Mouse (Mus musculus) lung, postnatal 25 days (tissue): ENCODE results near the gene Fastkd1.
A peak's percentile ranks its signal among the peaks of the same experiment; 100 is the strongest.
"Not testable (repeated sequence)": the region's sequence is repeated elsewhere in the genome, so short reads cannot be mapped to it uniquely, and the experiment has no call there.

Source experiments
- DNase-seq: peaks from one replicate; pipeline ENCODE4 v3.0.0; 2022; ENCODE audit warnings: low spot score

Fastkd1 gene

DNA sequence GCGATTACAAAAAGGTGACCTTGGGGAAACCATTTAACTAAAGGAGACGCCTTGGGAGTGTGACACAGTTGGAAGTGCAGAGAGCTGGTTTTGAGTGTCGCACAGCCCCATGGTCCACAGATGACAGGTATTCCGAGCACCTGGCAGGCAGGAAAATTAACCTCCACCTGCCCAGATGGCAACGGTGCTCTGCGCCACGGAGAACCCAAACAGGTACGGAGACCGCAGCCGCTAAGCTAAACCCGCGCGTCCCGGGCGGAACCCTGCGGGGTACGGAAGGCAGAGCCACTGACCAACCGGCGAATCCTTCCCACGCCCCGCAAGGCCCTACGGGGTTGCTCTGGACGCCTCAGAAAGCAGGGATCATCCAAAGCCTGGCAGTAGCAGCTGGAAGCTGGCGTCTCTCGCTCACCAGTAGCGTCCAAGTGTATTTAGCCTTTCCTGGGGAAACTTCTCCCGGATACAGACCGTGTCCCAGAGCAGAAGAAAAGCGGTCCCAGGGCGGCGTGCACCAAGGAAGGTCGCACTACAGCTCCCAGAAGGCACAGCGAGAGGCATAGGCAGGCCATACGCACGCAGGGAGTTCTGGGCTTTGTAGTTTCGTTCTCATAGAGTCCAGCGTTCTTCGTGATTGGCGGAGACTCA is at the start of gene Fastkd1:
Gene Fastkd1, minus strand, starts transcription at position 536 of the 645 bp plus-strand sequence.
- DNase-seq: peak; percentile 93

DNA sequence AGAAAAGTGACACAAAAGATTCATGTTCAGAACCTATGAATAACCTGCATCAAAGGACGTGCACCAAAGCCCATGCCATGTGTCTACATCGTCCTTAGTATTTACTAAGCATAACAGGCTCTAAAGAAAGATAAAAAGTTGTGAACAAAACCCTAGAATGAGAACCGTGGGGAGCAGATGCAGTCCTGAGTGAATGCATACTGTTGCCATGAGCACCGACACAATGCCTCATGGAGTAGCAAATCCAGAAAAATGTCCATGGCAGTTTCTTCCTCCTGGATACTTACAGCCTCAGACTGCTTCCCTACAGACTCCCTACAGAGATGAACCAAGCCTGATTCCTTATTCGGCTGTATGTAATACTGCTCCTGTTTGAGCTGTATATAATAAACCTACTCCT is 47.7 kb upstream of the Fastkd1 start:
- DNase-seq: no peak

DNA sequence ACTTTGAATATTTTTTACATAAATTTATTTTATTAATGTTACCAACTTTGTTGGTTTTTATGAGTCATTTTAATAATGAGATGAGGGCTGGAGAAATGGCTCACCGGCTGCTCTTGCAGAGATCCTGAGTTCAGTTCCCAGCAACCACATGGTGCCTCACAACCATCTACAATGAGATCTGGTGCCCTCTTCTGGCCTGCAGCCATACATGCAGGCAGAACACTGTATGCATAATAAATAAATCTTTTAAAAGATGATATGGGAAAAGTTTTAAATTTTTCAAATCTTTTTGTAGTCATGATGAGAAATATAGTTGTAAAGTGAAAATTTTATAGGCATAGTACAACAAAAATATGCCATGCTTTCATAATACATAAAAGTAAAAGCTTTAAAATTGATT is 31.8 kb upstream of the Fastkd1 start:
- DNase-seq: no peak

DNA sequence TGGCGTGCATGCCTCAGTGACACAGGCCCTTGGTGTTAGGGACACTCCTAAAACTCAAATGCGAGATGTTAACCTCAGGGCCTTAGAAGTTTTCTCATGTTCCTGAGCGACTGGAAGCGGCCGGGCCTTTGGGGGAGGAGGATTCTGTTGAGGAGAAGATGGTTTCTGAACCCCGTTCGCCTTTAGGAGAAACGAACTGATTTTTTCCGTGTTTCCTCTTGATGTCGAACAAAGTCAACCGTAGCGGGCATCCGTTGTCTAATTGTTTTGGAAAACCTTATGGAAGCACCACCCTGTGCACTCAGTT is 10.2 kb upstream of the Fastkd1 start:
- DNase-seq: no peak

DNA sequence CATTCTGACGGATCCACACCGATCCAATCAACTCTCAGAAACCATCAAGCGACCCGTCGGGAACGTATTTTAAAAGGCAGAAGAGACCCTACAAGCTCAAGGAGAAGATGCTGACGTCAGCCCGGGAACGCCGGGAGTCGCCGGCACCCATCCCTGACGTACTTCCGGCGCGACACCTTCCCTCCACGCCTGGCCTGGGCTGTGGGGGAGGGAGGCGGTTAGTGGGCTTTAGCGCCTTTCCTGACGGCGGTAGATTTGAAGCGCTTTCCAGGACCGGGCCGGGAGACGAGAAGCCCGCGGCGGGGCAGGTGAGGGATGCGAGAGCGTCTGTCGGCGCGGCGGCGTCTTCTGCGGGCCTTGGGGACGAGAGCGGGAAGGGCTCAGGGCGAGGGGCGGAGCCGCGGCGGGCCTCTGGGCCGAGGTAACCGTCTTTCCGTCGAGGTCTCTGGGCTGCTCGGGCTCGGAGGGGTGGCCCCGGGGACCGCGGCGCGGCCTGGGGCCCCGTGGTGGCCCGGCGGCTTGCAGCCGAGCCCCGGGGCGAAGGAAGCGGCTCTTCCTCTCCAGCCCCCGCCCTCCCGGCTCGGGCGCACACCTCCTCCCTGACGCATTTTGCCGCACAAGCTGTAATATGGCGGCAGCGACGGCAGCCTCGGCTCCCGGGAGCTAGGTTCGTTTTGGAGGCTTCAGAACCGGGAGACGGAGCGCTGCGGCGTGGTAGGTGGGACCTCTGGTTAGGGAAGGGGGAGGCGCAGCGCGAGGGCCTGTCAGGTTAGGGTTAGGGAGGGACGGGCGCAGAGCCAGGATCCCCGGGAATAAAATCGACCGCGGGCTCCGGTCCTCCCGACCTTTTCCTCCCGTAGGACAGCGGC is 9.6 kb upstream of the Fastkd1 start:
- DNase-seq: peak; percentile 92

DNA sequence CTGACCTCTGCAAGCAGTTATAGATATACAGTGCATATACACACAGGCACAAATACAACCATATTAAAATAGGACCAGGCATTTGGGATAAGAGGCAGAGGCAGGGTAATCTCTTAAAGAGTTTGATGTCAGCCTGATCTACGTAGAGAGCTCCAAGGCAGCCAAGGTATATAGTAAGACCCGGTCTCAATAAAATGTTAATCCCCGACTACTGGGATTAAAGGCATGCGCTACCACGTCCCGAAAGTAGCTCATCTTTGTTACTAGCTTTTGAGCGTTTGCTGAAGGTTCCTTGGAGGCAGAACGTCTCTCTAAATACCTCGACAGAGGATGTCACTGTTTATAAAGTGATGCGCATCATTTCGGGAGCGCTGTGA is 8.9 kb upstream of the Fastkd1 start, which contains the start of gene Ppig:
Gene Ppig, plus strand, starts transcription at position 273 of the 377 bp plus-strand sequence.
- no peak for DNase-seq

DNA sequence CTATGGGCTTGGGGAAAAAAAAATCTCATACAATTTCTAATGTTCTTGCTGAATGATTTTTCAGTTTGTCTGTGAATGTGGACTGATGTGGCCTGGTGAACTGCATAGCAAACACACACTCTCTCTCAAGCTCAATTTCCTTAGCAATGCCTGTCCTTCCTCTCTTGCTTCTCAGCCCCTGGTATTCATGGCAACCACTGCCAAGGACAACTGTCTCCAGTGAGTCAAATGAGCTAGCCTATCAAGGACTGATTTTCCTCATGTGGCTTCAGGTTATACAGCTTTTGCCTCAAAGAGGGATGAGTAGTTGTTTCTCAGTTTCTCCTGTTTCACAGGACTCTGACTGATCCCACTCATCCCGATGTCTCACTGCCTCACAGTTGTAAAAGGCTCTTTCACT is 5.8 kb upstream of the Fastkd1 start:
- no peak for DNase-seq

DNA sequence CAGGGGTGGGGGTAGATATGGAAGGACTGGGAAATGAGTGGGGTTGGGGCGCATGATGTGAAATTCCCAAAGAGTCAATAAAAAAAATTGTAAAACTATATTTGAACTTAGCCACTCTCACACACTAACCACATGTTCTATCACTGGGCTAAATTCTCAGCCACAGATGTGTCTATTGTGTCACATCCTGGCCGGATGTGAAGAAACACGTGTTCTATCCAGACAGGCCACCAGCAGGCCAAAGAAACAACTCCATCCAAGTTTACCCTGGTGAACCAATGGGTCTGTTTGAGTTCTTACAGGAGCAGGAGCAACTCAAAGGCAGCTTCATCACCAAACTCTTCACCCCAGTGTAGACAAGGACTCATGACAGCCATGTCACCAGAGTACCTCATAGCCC is 3.2 kb upstream of the Fastkd1 start:
- DNase-seq: no peak

DNA sequence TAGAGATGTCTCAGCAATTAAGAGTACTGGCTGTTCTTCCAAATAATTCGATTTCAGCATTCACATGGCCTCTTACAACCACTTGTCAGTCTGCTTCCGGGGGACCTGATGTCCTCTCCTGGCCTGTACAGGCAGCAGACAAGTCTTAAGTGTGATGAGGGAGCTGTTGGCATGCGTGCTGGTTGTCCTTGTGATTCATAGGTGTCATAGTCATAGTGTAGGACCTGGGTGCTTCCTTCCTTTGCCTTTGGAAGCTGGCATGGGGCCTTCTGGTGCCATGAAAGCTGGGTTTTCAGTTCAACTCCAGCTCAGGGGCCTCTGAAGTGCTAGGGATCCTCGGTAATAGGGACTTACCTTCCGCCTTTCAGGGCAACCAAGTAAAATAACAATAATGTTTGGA is 810 bp upstream of the Fastkd1 start:
- no peak for DNase-seq

DNA sequence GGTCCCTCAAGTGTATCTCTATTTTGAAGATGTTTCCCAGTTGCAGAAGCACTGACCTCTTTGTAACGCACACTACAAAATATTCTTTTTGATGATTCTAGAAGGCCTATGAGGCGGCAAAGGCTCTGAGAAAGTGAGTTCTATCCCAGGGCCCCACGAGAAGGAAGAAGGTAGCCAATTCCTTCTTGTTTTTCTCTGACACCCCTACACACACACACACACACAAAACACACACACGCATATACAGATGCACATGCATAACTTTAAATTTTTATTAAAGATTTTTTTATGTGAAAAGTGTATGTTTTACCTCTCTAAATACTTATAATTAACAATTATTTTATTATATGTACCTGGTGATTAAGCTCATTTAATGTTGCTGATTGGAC is 304 bp upstream of the Fastkd1 start:
- no peak for DNase-seq

DNA sequence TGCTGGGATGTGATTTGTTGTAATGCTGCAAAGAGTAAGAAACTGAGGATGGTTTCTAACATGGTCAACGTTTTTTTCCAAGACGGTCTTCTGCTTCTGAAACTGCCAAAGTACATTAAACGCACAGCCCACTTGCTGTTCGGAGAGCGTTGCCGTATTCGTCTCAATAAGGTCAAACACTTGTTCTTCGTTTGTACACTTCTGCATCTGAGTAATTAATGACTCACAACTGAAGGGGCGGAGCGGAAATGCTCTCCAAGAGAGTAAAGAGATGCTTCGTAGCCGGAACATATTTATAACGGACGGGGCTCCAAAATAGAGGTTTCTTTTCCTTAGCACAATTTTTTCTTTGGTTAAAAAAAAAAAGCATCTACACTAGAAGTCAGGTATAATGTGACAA is 1.1 kb downstream of the Fastkd1 start:
- no peak for DNase-seq

DNA sequence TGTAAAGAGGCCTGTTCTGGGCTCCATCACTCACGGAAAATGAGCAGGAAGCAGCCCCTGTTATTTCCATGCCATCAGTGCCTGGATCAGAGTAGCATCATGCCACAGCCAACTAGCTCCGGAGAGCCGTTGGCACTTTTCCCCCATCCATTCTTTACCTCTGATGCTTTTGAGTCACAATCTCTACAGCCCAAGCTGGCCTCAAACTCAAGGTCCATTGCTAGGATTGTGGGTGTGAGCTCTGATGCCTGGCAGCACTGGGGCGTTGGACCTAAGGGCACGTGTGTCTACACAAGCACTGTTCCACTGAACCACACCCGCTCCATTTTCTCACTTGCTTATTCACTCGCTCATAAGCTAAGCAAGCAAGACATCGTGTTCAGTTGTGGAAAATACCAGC is 12.9 kb downstream of the Fastkd1 start:
- DNase-seq: no peak

DNA sequence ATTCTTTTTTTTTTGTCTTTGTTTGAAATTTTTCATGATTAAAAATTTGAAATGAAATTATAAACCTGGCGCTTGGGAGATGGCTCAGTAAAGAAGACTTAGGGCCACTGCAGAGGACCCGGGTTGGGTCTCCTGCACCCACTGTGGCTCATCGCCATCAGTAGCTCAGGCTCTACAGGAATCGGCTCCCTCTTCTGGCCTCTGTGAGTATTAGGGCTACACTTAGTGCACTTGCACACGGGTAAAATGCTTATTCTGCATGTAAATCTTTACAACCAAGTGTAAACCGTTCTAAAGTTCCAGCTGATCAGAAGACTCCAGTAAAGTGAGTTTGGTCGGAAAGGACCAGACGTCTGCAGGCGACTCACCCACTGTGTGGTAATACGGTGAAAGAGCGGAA is 19.8 kb downstream of the Fastkd1 start:
- DNase-seq: no peak

DNA sequence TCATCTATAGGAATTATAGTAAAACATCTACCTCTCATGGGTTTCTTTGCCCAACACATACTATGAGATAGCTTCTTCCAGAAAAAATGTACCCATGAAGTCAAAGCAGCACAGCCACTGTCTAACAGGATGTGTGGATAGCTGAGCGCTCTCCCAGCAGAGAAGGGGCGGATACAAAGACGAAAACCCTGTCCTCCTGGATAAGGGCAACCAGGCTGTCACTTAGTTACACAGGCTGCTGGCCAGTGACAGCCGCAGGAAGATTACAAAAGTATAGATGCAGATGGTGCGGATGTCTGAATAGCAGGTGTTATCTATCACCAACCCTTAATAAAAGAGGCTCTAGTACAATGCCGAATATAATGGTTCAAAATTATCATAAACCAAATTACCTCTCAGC is 22.5 kb downstream of the Fastkd1 start:
- DNase-seq: no peak

DNA sequence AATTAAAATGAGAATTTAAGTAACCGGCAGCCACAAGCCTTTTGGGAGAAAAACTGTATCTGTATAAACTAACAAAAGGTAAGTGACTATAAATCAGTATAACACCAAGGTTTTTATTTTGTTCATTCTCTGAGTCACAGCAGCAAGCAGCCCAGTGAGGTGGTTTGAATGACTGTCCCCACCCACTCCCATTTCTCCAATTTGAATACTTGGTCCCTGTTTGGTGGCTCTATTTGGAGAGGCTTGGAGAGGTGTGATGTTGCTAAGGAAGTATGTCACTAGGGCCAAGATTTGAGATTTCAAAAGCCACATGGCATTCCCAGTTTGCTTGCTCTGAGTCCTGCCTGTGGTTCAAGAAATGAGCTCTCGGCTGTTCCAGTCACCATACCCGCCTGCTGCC is 23.1 kb downstream of the Fastkd1 start:
- no peak for DNase-seq

DNA sequence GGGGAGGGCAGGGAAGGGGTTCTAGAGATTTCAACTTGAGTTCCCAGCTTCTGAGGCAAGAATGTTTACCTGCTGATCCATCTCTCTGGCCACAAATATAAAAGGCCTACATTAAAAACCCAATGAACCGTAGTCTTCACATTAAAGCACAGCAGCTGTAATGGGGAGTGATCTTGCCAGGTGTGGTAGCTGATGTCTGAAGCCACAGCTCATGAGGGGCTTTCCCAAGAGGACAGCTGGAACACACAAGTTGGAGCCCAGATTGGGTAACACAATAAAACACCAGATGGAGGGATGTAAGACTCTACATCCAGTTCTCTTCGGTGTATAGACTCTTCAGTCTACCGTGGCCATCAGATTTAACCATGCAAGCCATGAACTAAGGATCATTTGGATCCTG is 28.8 kb downstream of the Fastkd1 start:
- DNase-seq: no peak

DNA sequence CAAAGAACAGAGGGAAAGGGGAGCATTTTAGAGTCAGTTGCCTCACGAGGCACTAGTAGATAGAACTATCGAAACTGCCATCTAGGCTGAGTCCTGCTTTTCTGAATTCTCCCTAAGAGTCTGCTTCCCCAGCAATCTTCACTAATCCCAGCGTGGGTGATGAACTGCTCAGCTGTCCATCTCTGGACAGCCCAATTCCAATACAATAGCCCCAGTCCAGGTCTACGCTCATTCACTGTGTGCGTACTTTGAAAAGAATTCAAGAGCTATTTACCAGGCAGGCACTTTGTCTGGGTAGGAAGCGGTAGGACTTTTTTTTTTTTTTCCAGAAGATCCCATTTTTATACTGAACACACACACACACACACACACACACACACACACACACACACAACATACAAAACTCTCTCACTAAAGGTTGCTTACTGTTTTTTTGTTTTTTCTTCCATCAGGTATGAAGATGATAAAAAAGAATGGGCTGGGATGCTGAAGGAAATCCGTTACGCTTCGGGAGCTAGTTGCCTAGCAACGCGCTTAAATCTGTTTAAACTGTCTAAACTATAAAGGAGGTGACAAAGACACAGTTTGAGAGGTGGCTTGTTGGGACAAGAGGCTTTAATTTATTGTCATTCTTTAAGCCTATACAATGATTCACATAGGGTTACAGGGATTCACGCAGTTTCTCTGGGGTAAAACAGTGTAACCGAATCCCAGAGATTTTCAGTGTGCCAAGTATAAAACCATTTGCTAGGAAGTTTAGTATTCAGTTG is 30.1 kb downstream of the Fastkd1 start:
- DNase-seq: no peak

DNA sequence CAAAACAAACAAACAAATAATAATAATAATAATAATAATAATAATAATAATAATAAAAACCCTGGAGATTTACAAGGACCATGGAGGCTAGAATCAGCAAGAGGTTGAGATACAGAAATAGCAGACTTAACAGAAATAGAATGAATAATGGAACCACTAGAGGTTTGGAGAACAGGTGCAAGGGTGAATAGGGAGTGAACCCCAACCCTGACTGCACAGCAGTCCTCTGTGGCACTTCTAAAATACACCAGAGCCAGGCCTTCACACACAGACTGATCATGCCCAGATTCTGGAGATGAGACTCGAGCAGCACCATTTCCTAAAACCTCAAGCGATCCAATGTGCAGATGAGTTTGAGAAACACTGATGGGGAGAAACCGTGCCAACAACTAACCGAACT is 31.4 kb downstream of the Fastkd1 start:
- DNase-seq: no peak

DNA sequence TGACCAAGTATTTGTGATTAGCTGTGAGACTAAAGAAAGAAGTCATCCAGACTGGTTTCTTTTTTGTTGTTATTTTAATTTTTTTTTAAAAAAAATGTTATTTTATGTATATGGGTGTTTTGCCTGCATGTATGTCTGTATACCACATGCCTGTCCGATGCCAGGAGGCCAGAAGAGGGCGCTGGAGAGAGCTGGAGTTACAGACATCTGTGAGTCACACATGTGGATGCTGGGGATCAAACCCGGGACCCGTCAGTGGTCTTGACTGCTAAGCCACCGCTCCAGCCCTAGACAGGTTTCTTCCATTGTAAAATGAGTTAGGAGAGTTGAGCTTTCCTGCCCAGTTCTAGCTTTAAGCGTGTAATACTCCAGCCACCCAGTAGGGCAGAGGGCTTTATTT is 33.3 kb downstream of the Fastkd1 start:
- no peak for DNase-seq

DNA sequence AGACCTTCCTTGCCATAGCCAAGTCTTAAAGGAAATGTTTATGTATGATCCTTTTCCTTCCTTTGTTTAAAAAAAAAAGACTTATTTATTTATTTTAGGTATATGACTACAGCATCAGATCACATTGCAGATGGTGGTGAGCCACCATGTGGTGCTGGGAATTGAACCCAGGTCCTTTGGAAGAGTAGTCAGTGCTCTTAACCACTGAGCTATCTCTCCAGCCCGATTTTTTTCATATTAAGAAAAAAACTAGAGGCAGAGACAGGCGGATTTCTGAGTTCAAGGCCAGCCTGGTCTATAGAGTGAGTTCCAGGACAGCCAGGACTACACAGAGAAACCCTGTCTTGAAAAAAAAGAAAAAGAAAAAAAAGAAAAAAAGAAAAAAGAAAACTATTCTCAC is 36.1 kb downstream of the Fastkd1 start:
- not testable (repeated sequence) for DNase-seq

DNA sequence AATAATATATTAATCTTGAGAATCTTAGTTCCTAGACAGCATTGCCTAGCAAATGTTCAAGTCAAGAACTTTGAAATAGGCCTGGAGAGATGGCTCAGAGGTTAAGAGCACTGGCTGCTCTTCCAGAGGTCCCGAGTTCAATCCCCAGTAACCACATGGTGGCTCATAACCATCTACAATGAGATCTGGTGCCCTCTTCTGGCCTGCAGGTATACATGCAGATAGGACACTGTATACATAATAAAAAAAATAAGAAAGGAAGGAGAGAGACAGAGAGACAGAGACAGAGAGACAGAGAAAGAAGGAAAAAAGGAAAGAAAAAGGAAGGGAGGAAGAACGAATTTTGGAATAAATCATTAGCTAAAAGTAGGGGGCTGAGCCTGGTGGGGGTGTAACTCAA is 36.6 kb downstream of the Fastkd1 start:
- no peak for DNase-seq

DNA sequence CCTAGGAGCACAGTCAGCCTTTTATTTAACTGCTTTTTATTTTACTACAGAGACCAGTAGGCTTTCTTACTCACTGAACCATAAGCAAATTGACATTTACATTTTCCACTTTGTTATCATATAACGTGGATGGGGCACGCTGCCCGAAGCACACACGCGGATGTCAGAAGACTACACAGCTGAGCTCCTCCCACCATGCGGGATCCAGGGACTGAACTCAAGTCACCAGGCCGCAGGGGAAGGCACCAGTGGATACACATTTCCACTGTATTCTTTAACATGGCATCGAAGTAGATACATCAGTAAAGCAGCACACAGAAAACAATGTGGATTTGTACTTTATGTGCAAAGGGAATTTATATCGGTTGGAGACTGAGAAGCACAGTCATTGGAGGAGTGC is 38.0 kb downstream of the Fastkd1 start:
- DNase-seq: no peak

DNA sequence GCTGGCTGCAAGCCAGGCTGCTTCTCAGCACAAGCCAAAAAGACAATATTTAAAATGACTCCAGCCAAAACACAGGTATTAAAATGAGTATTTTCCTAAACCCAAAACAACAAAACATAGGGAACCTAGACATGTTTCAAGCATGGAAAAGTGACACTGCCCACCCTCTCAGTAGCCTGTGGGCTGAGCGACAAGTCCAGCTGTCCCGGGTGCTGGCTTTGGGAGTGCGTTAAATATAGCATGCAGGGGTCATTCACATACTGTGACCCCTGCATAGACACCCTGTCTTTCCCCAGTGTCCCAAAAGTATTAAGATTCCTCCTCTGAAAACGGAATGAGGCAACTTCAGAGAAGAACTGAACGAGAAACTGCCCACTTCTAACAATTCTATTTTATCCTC is 39.6 kb downstream of the Fastkd1 start:
- DNase-seq: no peak
